ENCODE assay signal across 9 mouse cellular contexts in the genomic region with DNA sequence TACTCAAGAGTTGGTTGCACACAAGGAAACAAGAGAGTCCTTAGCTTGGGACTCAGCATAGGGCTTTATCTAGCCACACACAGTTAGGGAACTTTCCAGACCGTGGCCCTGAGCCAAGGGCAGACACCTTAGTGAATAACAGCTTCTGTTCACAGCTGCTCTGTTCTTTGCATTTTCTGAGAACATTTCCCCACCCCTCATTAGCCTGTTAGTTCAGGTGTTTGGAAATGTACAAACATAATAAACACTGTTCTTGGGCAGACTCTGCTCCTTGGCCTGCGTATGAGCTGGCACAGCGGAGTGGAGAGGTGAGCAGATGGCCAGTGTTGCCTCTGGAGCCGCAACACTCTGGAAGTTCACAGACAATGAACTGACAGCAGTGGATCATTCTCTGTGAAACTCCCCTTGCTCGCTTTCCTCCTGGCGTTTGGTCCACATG.
A peak's percentile ranks its signal among the peaks of the same experiment; 100 is the strongest.
DNase-seq lines count a peak whose midpoint lies in the region; ATAC-seq and TF ChIP-seq lines count a peak whose summit lies in the region.
"Had no signal": no experiment of that assay in that cellular context is flagged by ENCODE, and none has a peak within 500 bp of the region (broad histone marks: within the 10 kb centered on the region; RNA-seq: fewer than 3 reads in every experiment).

No protein-coding gene starts in this region.

- no peak for TF ChIP-seq POLR2A in brain, embryonic 14.5 days (IDR thresholded peaks at IDR 0.05; ENCODE audit: borderline replicate concordance, extremely low read depth, insufficient read depth, insufficient read length, poor library complexity, severe bottlenecking)

- peak; percentile 26 for DNase-seq in gastrocnemius, postnatal 14 days
- DNase-seq in gastrocnemius, adult 8-10 months (ENCODE audit: low spot score in 2 of 2) = no peak
- DNase-seq in brain, embryonic 14.5 days (ENCODE audit: low read depth) = peak; percentile 50
- peak; percentile 34 for DNase-seq in lung, embryonic 14.5 days
- DNase-seq in frontal cortex, postnatal 14 days (ENCODE audit: low spot score in 2 of 2) = no peak
- DNase-seq in adrenal gland, adult 18-20 months (ENCODE audit: low spot score in 2 of 2) = no peak

- no peaks in the 10 kb centered on the region for H3K9me3 ChIP-seq in heart, embryonic 11.5 days (replicated peaks; ENCODE audit: control insufficient read depth, low read length)
- no peaks in the 10 kb centered on the region for H3K9me3 ChIP-seq in lung, embryonic 14.5 days (ENCODE audit: low read depth, low read length)
- H3K9me3 ChIP-seq: embryonic facial prominence, embryonic 13.5 days had no signal

- intact Hi-C loops in gastrocnemius, postnatal 14 days (cut with DNase I; ENCODE audit: low total_unique reads) = no loop called here

- H3K4me3 ChIP-seq in heart, embryonic 11.5 days (ENCODE audit: low read depth, low read length) = no peak overlapping the region
- no peak overlapping the region for H3K4me3 ChIP-seq in lung, embryonic 14.5 days (ENCODE audit: low read depth, low read length)
- H3K4me3 ChIP-seq: embryonic facial prominence, embryonic 13.5 days had no signal

- peak overlapping the region; percentile 16; the same call in 1 of the 2 replicates for H3K27ac ChIP-seq in heart, embryonic 11.5 days (ENCODE audit: low read depth, low read length)
- H3K27ac ChIP-seq in lung, embryonic 14.5 days (ENCODE audit: low read depth) = no peak overlapping the region
- H3K27ac ChIP-seq: embryonic facial prominence, embryonic 13.5 days had no signal

- H3K9ac ChIP-seq in heart, embryonic 11.5 days (ENCODE audit: low read depth, low read length) = no peak overlapping the region
- H3K9ac ChIP-seq in lung, embryonic 14.5 days = no peak overlapping the region
- H3K9ac ChIP-seq: embryonic facial prominence, embryonic 13.5 days had no signal

- ATAC-seq in heart, embryonic 11.5 days (replicated peaks; ENCODE audit: insufficient number of reproducible peaks, low FRiP score, low TSS enrichment) = no peak
- ATAC-seq in lung, embryonic 14.5 days (ENCODE audit: insufficient read depth) = no peak
- no peak for ATAC-seq in megakaryocyte, adult 5-6 weeks (ENCODE audit: poor library complexity, severe bottlenecking)

- H3K36me3 ChIP-seq in heart, embryonic 11.5 days (ENCODE audit: control insufficient read depth, insufficient read depth, low read length) = no peaks in the 10 kb centered on the region; the same call in 1 of the 2 replicates
- peaks cover 13% of the 10 kb centered on the region for H3K36me3 ChIP-seq in lung, embryonic 14.5 days (ENCODE audit: insufficient read depth)

- no peak for TF ChIP-seq CTCF in brain, embryonic 14.5 days (IDR thresholded peaks at IDR 0.05; ENCODE audit: borderline replicate concordance, extremely low read depth, insufficient read depth, insufficient read length)
- TF ChIP-seq CTCF in lung, embryonic 14.5 days (IDR thresholded peaks at IDR 0.05; ENCODE audit: low read depth) = no peak

- peaks cover 17% of the 10 kb centered on the region for H3K4me1 ChIP-seq in heart, embryonic 11.5 days (ENCODE audit: control insufficient read depth, insufficient read depth, low read length)
- no peaks in the 10 kb centered on the region for H3K4me1 ChIP-seq in lung, embryonic 14.5 days (ENCODE audit: insufficient read depth)
- H3K4me1 ChIP-seq: embryonic facial prominence, embryonic 13.5 days had no signal

- no peaks in the 10 kb centered on the region for H3K27me3 ChIP-seq in heart, embryonic 11.5 days (ENCODE audit: control insufficient read depth, insufficient read depth, low read length)
- no peaks in the 10 kb centered on the region for H3K27me3 ChIP-seq in lung, embryonic 14.5 days (ENCODE audit: insufficient read depth, low read length)
- H3K27me3 ChIP-seq: embryonic facial prominence, embryonic 13.5 days had no signal

- WGBS in heart, embryonic 11.5 days (ENCODE audit: insufficient replicate concordance) = 71% methylated on average over 6 of the region's 6 CpGs
- WGBS in lung, embryonic 14.5 days = 50% methylated on average over 6 of the region's 6 CpGs

- H3K4me2 ChIP-seq in heart, embryonic 11.5 days = no peak overlapping the region
- no peak overlapping the region for H3K4me2 ChIP-seq in lung, embryonic 14.5 days
- H3K4me2 ChIP-seq: embryonic facial prominence, embryonic 13.5 days had no signal

Comparison
In these comparisons a context has a peak if more than half of its experiments do, and no peak if none do; other contexts are left out.
1. DNase-seq: peak in gastrocnemius, postnatal 14 days (single experiment), brain, embryonic 14.5 days (single experiment) and lung, embryonic 14.5 days (single experiment); none in gastrocnemius, adult 8-10 months (0 of 2), frontal cortex, postnatal 14 days (0 of 2) and adrenal gland, adult 18-20 months (0 of 2).